Mouse (Mus musculus) G1E-ER4 (cell line): ENCODE results near the gene Zfp420. TPM values are rescaled to one million over a fixed set of nuclear protein-coding genes. Genes with fewer than 3 reads are reported as not detected.

Source experiments
- GATA1 ChIP-seq: IDR thresholded peaks from one replicate; pipeline ENCODE4 v1.8.0; 2012; ENCODE audit warnings: low read length, inconsistent platforms
- polyA plus RNA-seq: library from polyadenylated mRNA; stranded (reverse); fragments of >175 nt; gene quantifications from 2 replicates; pipeline ENCODE4 v1.2.3, GENCODE M21; 2012

Zfp420 gene
- 0.29 and 0.35 TPM in 2 replicates for polyA plus RNA-seq

- no peak for TF ChIP-seq GATA1
These were observed at the start of gene Zfp420 for GRCm38 (mm10) chr7:29859532-29860517. Zfp420 (plus strand) TSS chr7:29859979.

GRCm38 (mm10) chr7:29812244-29812643 is 47.5 kb upstream of the Zfp420 start:
- TF ChIP-seq GATA1 = no peak

GRCm38 (mm10) chr7:29814381-29814780 is 45.4 kb upstream of the Zfp420 start:
- TF ChIP-seq GATA1 = no peak

- TF ChIP-seq GATA1 = no peak
These were observed 44.6 kb upstream of the Zfp420 start for GRCm38 (mm10) chr7:29815061-29815784.

GRCm38 (mm10) chr7:29815910-29816429 is 43.8 kb upstream of the Zfp420 start, which contains the start of gene Zfp790:
Zfp790 (plus strand) TSS chr7:29816114.
- TF ChIP-seq GATA1 = no peak

GRCm38 (mm10) chr7:29818619-29819254 is 41.0 kb upstream of the Zfp420 start:
- no peak for TF ChIP-seq GATA1

GRCm38 (mm10) chr7:29828001-29828400 is 31.8 kb upstream of the Zfp420 start:
- TF ChIP-seq GATA1 = no peak

GRCm38 (mm10) chr7:29829804-29830203 is 30.0 kb upstream of the Zfp420 start:
- no peak for TF ChIP-seq GATA1

GRCm38 (mm10) chr7:29836816-29837215 is 23.0 kb upstream of the Zfp420 start:
- TF ChIP-seq GATA1 = no peak

GRCm38 (mm10) chr7:29839256-29839655 is 20.5 kb upstream of the Zfp420 start:
- TF ChIP-seq GATA1 = no peak

- no peak for TF ChIP-seq GATA1
These were observed 17.7 kb upstream of the Zfp420 start for GRCm38 (mm10) chr7:29842105-29842504.

GRCm38 (mm10) chr7:29844616-29845015 is 15.2 kb upstream of the Zfp420 start:
- no peak for TF ChIP-seq GATA1

GRCm38 (mm10) chr7:29852831-29853218 is 7.0 kb upstream of the Zfp420 start:
- no peak for TF ChIP-seq GATA1

GRCm38 (mm10) chr7:29853219-29853842 is 6.4 kb upstream of the Zfp420 start, which contains the start of gene Zfp940:
Zfp940 (minus strand) TSS chr7:29853669.
- no peak for TF ChIP-seq GATA1

- TF ChIP-seq GATA1 = no peak
These were observed 1.9 kb downstream of the Zfp420 start for GRCm38 (mm10) chr7:29861660-29862059.
